Mouse (Mus musculus): ENCODE measurements around the gene Armc2.
"Not testable (repeated sequence)": the region's sequence is repeated elsewhere in the genome, so short reads cannot be mapped to it uniquely, and the experiment has no call there.

The Armc2 gene

DNA sequence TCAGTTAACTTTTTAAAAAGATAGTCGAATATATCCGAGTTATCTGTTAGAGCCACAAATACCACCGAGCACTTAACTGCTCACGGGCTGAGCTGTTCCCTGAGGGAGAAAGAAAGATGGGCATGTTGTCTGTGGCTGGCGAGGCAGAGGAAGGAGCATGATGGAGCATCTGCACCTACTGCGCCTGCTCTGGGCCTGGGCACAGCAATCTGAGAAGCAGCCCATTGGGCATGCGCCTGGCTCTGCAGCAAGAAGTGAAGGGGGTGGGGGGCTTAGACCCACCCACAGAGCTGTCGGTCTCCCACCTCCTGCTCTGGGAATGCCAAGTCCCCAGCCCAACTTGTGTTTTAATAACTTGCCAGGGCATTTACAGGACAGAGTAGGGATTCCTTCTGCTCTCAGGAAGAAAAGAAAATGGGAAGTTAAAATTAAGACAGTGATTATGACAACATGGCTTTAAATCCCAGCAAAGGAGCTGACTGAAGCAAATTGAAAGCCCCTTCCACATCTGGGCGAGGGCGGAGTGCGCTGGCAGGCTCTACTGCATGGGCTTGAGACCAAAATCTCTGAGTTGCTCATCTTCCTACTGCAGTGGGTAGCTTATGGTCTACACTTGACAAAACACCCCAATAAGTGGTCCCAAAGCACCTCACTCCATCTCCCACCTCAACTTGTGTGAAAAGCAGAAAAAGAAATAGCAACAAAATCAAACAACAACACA, 50.2 kb downstream of the Armc2 start:
- DNase-seq (ENCODE audit: low spot score), result no peak

- DNase-seq (ENCODE audit: low spot score), result no peak
These were observed 55.5 kb downstream of the Armc2 start for GRCm38 (mm10) chr10:41962725-41963124.

DNA sequence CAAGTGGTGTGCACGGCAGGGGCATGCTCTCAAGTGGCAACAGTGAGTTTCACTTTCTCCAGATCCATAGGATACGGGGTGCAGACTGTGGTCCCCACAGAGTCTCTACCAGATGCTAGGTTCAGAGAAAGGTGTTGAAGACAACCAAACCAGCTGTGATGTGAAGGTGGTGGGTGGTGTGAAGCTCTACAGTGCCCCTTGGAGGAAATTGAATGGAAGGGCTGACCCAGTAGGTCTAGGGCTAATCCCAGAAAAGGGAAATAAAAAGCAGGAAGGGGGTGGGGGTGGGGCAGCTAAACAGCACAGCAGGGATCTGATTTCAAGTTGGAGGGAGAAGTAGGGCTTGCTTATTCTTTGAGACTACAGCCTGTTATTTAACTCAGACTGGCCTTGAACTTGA, 58.4 kb downstream of the Armc2 start:
- DNase-seq (ENCODE audit: low spot score), result peak; percentile 31

DNA sequence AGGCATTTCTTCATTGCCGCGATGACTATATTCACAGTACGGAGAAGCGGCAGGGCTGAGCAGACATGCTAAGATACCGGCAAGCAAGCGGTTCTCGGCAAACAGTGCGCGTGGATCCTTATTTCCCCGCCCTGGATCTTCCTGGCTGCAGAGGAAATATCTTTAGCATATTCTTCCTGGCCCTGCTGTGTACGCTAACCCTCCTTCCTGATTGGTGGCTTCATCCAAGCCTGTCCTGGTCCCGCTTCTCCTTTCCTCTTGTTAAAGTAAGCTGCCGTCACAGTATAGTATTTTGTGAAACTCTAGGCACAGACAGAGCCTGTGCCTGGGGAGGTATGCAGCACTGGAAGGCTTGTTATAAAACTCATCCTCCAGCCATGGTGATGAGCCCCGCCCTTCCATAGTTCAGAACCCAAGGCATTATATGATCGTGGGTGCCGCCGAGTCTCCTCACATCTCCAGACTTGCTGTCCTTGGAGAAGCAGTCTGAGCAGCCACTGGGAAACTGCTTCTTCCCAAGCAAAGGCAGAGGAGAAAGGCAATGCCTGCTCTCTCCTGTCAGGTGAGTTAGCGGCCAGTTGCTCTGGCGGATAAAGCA, 59.5 kb downstream of the Armc2 start:
- no peak for DNase-seq (ENCODE audit: low spot score)

GRCm38 (mm10) chr10:41957421-41958225, 60.6 kb downstream of the Armc2 start:
- peak; percentile 51 for DNase-seq (ENCODE audit: low spot score)

- peak; percentile 21 for DNase-seq (ENCODE audit: low spot score)
These were observed 64.7 kb downstream of the Armc2 start for GRCm38 (mm10) chr10:41953528-41953864.

DNA sequence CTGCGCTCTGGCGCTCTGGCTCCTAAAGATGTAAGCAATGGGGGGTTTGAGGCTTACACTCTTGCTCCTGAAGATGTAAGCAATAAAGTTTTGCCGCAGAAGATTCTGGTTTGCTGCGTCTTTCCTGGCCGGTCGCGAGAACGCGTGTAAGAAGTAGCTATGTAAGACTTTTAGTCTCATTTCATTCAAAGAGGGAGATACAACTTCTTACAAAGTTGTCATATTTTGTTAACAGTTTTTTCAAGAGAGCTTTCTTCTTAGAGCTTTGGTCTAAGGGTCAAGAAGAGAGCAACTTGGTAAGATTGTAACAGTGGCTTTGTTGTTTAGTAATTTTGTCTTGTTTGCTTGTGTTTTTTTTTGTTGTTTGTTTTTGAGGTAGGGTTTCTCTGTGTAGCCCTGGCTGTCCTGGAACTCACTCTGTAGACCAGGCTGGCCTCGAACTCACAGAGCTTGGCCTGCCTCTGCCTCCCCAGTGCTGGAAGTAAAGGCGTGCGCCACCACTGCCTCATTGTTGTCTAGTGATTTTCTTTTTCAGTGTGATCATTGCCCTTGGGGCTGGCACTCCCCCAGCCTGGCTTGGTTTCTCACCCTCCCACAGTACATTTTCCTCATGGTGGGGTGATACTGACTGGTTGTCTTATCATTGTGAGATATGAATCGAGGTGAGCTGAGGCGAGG, 65.3 kb downstream of the Armc2 start:
- no peak for DNase-seq (ENCODE audit: low spot score)

DNA sequence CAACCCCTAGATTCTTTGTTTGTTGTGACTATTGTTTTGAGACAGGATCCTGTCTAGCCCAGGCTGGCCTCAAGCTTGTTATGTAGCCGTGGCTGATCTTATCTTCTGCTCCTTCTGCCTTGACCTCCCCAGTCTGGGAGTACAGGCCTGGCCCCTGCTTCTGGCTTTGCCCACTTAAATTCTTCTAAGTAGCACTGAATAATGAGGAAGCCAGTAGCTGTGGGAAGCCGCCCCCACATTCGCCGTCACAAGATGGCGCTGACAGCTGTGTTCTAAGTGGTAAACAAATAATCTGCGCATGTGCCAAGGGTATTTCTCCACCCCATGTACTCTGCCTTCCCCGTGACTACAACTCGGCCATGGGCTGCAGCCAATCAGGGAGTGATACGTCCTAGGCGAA, 65.9 kb downstream of the Armc2 start:
- DNase-seq (ENCODE audit: low spot score), result not testable (repeated sequence)

- DNase-seq (ENCODE audit: low spot score), result no peak
These were observed 79.2 kb downstream of the Armc2 start for GRCm38 (mm10) chr10:41939090-41939489.

GRCm38 (mm10) chr10:41937176-41937575, 81.1 kb downstream of the Armc2 start:
- peak; percentile 73 for DNase-seq (ENCODE audit: low spot score)

- DNase-seq (ENCODE audit: low spot score), result no peak
These were observed 82.1 kb downstream of the Armc2 start for GRCm38 (mm10) chr10:41936100-41936499.

DNA sequence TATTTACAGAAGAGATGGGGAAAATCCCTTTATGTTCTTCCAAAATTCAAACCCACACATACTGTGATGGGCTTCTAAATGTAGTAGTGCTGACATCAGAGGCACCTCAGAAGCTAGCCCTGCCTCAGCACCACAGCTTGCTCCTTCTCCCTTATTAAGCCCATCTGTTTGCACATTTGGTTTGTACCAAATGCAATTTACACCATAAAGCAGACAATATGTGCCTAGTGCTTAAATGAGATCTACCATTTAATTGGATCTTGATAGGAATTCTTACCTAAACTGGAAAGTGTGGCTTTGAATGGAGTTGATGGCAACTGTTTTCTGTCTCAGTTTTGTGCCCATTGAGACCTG, 82.8 kb downstream of the Armc2 start:
- DNase-seq (ENCODE audit: low spot score), result no peak

DNA sequence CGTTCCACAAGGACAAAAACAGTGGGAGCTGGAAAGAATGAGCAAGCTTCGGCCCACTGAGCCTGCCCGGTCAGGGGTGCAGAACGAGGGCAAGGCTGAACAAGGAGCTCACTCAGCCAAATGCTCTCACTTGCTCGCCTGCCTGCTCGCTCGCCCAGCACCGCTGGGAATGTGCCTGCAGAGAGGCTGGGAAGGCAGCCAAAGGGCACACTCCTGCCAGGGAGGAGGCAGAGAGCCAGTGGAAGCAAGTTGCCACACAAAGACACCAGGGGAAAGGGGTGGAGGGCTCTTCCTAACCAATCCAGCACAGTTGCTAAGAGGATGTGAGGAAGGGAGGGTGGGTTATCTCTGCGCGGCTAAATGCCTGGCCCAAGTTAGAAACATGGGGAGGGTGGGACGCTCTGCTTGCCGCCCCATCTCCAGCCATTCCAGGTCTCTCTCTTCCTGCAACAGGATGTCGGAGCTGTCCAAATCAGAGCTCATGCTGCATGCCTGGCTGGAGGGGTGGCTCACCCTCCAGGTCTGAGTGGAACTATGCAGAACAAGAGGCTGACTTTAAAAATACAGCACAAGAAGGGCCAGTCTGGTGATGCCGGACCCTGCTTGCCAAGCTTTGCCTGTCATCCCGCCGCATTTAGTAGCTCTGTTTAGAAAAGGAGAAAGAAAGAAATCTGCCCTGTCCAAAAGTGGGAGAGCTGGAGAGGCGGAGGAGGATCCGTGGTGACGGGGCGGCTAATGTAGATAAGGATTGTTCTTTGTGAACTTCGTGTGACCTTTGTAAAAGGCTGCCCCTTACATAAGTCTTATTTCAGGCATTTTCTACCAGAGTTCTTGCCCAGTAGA, 83.4 kb downstream of the Armc2 start:
- DNase-seq (ENCODE audit: low spot score), result no peak

DNA sequence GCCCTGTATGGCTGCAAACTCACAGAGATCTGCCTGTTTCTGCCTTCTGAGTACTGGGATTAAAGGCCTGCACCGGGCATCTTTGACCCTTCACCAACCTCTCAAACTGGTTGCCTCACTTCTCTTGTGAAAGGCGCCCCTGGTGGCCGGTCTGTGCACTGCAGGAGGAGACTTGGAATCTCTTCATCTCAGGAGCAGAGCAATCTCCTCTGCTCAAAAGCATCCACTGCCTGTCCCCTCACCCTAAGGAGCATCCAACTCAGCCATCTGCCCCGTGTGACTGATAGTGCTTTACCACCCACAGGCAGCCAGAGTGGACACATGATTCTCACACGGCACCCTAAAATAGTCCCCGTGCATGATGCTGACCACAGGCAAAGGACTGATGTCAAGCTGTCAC, 84.7 kb downstream of the Armc2 start:
- DNase-seq (ENCODE audit: low spot score), result peak; percentile 46

DNA sequence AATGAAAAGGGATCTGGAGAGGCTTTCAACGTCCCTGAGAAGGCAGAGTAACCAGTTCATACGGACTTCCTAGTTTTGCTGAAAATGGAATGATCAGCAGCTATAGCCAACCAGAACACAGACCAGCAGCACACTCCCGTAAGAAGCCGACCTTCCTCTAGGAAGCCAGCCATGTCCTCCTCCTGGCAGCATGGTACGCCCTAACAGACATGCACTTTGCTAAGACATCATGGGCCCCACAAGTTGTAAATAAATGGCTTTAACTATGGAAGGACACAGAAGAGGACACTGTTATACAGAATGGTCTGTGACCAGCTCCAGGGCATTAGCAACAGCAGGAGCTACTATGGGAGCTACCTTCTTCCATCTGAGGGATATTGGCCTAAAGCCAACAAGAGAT, 85.3 kb downstream of the Armc2 start:
- DNase-seq (ENCODE audit: low spot score), result no peak

- DNase-seq (ENCODE audit: low spot score), result no peak
These were observed 86.3 kb downstream of the Armc2 start for GRCm38 (mm10) chr10:41931962-41932361.

GRCm38 (mm10) chr10:41930966-41931365, 87.3 kb downstream of the Armc2 start:
- no peak for DNase-seq (ENCODE audit: low spot score)

- no peak for DNase-seq (ENCODE audit: low spot score)
These were observed 91.5 kb downstream of the Armc2 start for GRCm38 (mm10) chr10:41926726-41927125.

GRCm38 (mm10) chr10:41912290-41912994, 105.8 kb downstream of the Armc2 start:
- DNase-seq (ENCODE audit: low spot score), result no peak

- no peak for DNase-seq (ENCODE audit: low spot score)
These were observed 109.3 kb downstream of the Armc2 start for GRCm38 (mm10) chr10:41908899-41909298.

- DNase-seq (ENCODE audit: low spot score), result no peak
These were observed 110.3 kb downstream of the Armc2 start for GRCm38 (mm10) chr10:41907950-41908349.

Data from T-cell, adult 2 months (primary cell).